Mouse (Mus musculus): ENCODE measurements around the gene Hs1bp3.

Gene Hs1bp3

DNA sequence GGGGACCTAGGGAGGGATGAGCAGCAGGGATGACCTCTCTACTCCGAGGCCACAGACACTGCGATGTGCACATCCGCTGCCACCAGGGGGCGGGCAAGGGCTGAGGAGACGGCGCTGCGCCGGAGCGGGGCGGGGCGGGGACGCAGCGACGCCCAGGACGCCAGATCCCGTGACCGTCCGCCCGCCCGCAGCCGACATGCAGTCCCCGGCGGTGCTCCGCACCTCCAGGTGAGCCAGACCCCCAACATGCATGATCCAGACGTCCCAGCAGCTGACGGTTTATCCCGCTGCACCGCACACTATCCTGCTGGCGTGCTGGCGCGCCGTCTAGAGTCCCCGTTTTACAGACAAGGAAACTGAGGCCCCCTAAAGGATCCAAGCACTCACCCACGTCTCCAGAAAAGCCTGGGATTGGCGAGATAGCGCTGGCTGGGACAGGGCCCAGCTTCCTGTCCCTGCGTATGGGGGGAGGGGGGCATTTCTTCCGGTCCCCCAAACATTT, at the start of gene Hs1bp3:
Gene Hs1bp3, plus strand, starts transcription at position 163 of the 502 bp plus-strand sequence.
- peak; percentile 84 for DNase-seq

DNA sequence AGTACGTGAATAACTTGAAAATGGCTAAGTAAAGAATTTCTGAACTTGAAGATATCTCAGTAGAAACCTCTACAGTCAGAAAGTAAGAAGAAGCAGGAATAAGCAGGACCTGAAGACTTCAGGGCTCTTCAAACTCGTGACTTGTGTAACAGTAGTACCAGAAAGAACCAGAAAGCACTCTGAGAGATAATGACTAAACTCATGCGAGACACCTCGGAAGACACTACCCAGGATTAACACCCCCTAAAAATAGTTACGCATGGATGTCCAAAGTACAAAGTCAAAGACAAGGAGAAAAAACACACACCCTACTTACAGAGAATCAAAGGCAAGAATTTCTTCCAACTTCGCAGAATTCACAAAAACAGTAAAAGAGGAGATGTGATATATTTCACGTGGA, 46.9 kb upstream of the Hs1bp3 start:
- no peak for DNase-seq

DNA sequence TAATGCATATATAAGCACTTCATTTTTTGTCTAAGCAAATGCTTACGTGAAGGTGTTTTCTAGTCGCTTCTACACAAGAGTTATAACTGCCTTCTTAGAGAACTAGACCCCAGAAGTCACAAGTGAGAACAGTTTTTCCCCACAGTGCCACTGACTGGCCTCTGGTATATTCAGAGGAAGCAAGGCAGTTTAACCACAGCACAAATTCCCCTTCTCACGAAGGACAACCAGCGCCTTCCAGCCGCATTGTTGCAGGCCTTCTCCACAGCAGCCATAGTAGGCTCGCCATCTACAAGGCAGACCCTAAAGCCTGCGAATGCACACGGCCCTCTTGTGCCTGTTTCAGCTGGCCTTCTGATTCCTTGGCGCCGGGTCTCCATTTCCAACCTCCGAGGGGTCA, 43.6 kb upstream of the Hs1bp3 start:
- no peak for DNase-seq

DNA sequence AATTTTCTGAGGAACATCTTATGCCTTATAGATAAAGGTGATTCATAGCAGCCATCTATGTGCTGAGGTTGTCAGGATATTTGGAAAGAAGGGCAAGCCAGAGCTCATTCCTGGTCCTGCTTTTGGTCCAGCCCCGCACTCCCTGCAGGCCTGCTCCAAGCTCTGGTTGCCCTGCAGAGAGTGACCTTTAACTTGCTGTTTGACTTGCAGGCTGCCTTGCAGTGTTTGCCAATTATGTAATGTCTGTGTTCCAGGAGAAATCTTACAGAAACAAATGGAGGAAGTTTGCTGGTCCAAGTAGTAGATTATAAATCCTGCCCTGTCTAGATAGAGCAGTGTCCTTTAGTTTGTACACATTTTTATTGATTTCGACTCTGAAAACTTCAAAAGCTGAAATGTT, 41.8 kb upstream of the Hs1bp3 start:
- no peak for DNase-seq

DNA sequence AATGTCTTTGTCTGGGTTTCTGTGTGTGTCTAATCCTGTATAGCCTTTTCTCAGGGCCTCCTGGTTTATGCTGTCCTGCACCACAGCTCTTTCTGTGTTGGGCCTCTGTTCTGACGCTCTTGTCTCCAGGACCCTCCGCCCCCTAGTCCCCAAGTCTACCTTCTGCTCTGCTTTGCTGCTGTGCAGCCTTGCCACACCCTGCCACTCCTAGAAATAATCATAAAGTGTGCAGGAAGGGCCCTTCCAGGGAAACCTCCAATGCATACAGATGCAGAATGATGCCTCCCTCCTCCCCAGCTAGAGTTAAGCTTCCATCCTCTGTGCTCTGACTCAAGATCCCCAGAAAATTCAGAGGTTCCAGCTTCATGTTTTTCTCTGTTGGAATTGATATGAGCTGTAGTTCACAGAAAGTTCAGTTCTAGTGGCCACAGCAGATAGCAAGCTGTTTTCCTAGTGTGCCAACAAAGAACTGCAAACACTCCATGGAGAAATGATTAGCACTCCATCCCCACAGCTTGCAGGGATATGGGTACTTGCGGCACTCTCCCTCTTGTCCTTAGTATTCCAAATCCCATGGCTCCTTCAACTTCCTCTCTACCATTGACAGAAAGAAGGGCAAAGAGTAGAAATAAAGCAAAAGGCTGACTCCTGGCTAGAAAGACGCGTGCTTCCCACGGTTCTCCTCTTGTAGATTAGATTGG, 39.6 kb upstream of the Hs1bp3 start:
- no peak for DNase-seq

DNA sequence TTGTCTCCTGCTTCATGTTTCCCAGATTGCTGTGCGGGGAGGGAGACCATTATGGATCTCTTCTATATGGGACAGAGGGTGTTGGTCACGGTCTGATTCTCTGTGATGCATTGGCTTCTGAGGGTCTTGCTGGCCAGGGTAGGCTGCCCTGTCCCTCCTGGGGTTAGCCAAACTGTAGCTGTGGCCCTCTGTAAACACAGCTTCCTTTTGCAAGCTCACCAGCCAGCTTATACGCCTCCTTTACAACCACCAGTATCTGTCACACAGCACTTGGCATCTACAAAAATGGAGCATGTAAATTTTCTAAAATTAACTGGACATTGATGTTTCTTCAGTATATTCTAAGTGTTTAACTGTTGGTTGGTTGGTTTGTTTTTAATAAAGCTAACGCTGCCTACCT, 37.8 kb upstream of the Hs1bp3 start:
- DNase-seq: no peak

DNA sequence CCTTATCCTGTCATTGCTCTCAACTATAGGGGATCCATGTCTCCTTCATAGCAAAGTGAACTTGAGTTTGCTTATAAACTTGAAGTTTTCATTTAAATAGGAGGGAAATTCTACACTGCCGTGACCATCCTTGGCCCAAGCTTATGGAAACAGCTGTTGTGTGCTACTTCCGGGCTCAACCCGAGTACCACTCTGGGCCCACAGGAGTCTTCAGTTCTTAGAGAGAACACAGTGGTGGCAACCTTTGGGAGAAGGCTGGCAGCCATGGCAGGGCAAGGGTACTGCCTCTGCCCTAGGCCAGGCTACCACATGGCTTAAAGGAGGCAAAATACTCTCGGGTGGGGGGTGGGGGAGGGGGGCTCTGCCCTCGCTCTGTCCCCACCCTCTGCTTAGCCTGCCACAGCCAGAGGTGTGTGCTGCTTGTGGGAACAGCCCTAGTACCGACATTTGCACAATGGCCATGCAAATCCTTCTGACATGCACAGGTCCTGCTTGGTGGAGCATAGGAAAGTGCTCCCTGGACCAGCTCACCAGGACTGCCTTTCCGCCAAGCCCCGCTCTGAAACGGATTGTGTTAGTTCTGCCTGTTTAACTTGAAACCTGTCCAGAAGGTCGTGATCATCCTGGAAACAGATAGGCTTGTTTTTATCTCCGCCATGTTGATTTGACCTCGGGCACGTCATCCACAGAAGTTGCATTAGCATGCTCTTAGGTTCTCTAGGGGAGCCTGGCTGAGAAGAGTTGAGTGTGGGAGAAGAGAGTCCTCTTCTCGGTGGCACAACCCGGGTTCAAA, 31.8 kb upstream of the Hs1bp3 start:
- no peak for DNase-seq

DNA sequence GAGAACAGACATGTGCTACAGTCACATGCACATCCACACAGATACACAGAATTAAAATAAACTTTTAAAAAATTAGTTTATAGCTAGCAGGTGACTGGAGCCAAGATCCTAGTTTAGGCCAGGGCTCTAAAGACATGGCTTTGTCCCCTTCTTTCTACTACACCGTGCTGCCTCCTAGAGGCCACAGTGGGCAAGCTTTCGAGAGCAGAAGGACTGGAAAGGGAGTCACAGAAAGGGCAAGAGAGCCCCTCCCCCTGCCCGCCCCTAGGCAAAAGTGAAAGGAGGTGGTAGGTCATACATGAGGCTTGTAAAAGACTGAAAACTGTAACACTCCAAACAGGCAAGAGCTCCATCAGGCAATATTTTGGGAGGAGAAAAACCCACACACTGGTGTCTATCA, 25.3 kb upstream of the Hs1bp3 start:
- DNase-seq: peak; percentile 25

DNA sequence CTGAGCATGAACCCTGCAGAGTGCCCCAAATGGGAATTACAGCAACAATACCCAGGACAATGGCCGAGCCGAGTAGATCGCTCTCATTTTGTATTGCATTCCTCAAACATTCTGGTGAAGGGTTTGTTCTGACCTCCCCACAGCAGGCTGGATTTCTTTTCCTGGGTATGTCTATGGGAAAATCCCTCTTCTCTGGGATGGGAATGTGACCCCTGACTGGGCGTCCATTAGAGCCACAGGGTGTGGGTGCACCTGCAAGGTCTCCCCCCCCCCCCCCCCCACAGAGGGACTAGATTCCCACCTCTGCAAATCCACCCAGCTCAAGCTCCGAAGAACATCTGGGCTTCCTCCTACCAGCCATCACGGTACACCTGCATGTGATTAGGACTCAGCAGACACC, 24.1 kb upstream of the Hs1bp3 start:
- no peak for DNase-seq

DNA sequence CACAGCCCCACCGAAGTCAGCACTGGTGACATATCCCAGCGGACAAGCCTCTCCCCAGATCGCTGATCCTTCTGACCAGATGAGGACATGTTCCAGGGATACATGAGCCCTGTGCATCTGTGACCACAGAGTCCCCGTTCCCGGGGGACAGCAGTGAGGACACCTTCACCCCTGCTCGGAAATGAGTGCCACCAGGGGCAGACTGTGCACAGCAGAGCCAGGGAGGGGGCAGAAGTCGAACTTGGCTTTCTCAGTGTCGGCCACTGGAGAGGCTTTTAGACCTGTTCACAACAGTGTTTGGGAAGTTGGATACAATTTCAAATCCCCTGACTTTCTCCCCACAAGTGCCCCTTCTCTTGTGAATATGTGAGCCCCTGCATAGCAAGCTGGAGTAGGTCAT, 23.7 kb upstream of the Hs1bp3 start:
- no peak for DNase-seq

DNA sequence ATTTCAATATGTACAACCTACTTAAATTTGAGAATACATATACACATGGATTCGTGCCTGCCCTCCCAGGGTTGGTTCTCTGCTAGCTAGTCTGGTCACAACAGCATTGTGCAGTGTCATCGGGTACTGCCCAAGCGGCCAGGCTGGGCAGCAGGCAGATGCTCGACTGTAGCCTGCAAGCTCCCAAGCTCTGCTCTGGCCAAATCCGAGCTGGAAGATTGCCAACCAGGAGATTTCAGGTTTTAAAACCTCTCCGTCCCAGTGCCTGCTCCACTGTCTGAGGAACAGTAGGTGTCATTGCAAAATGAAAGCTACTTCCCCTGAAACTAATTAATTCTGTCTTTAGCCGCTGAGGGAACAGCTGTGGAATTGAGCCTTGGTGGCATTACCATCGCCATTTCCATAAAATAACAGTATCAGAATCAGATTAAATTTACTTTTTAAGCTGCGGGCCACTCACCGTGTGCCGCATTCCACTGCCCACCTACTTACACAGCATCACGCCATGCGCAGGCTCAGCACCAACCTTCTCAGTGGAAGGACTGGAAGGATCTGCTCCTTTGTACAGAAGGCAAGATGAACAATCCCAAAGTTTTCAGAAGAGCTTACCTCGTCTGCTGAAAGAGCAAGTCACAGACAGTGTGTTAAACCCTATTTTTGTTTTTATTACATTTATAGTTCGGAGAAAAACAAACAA, 21.9 kb upstream of the Hs1bp3 start:
- DNase-seq: no peak

DNA sequence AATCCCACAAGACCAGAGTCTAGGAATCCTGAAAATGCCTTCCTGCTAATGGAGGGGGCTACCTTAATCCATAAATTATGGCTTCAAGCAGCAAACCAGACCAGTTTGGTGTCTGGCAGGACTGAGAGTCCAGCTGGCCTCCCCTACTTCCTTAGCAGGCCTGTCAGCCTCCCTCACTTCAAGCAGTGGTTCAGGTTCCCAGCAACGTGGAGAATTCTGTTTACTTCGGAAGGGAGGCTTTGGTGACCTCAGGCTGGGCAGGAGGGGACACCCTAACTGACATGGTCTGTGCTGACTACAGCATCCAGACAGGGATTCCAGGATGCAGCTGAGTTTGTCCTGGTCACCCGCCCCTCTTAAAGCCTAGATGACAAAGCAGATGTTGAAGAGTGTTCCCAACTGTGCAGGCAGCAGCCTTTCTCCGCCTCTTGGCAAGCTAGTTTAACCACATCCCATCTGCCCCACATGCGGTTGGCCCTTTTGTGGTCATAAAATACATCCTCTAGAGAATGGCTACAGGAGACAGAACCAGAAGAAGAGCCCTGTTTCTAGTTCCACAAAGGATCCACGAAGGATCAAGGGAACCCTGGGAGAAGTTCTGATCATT, 17.8 kb upstream of the Hs1bp3 start:
- no peak for DNase-seq

DNA sequence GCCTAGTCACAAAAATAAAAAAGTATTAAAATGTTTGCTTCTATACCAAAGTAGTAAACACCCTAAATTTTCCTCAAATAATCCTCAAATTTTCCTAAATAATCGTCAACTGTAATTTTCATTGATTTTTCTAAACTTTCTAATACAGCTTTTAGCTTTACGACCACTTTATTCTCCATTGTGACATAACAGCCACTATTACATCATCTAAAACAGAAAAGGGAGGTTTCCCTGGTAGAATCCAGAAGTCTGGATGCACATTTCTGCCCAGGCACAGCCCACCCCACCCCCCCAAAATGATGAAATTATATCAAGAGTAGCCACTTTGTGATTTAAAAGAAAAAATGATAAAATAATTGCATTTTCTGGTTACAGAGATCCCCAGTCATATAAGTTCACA, 17.1 kb upstream of the Hs1bp3 start:
- DNase-seq: no peak

DNA sequence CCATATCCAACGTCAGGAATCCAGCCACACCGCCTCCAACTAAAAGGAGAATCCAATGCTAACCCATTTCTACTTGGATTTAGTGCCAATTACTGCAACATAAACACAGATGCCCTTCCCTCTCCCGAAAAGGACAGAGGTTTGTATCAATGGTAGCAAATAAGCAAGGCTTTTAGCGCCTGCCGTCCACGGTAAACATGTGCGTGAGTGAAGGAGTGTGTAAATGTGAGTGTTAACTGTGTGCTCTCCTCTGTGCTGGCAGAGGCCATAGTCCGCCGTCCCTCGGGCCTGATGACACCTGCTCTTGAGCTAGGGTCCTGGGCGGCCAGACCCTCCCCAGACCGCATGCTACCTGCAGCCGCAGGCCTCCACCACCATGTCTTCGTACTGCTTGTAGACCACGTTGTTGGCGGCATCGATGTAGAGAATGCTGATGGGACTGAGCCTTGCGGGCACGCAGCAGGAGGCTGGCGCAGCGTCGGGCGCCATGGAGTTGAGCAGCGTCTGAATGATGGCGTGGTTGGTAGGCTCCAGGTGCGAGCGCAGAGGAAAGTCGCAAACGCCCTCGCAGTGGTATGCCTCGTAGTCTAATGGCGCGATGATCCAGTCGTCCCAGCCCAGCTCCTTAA, 15.5 kb upstream of the Hs1bp3 start:
- no peak for DNase-seq

DNA sequence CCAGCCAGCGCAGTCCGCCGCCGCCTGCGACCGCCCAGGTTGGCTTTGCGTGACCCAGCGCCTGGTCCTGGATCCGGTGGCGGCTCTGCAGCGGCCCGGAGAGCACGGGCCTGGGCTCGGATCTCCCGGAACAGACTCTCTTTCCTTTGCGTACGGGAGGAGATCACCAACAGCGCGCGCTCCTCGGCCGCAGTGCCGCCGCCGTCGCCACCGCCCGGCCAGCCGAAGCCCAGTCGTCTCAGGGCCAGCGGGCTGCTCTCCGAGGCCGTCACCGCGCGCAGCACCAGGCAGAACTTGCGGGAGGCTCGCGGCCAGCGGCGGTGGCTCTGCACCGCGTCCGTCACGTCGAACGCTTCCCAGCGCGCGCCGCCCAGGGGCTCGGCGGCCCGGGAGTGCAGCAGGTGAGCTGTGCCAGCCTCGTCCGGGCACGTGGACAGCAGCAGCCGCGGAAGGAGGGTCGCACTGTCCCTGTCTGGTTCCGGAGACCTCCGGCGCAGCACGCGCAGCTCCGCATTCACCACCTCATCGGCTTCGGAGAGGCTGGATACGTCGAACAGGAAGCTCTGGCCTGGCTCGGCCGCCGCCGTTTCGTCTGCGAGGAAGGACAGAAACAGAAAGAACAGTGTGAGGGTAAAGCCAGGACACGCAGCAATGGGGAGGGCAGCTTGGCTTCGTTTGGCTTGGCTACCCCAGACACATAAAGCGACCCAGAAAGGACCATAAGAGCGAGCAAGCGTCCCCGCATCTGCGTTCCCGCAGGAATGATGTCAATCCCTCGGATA, 14.7 kb upstream of the Hs1bp3 start:
- no peak for DNase-seq

DNA sequence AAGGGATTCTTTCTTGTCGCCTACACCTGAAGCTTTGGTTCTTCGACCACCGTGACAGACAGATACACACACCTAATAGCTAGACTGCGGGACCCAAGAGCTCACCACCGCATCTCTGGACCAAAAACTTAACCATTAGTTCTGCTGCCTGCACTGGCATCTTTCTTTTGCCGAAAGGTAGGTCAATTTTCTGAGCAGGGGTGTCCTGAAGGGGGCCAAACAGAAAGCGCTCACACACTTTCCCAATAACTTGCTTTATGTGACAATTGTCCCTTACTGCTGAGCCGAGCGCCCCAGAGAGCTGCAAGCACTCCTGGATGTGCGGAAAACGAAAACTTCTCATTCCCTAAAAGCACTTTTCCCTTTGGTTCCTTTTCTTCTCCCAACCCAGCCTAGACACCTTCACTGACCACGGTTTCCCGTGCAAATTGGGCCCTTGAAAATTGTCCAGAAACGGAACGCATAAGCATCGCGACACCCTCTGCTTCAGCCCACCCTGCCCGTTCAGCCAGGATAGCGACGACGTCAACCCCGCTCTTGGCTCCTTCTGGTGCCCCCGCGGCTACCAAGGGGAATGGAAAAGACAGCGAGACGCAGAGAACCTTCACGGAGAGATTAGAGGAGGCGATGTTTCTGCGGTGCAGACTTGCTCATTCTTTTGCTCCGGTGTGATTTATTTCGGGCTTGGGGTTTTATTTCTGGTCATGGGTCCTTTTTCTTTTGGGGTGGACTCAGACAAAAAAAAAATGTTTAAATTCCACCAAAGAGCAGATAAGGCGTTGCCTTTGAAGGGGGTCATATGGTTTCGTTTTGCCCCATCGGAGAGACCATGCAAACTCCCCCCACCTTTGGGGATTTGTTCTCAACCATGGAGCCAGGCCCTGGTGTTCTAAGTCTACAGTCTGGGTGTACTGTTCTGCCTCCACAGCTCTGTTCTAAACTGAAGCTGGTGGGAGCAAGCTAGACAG, 13.8 kb upstream of the Hs1bp3 start:
- DNase-seq: no peak

DNA sequence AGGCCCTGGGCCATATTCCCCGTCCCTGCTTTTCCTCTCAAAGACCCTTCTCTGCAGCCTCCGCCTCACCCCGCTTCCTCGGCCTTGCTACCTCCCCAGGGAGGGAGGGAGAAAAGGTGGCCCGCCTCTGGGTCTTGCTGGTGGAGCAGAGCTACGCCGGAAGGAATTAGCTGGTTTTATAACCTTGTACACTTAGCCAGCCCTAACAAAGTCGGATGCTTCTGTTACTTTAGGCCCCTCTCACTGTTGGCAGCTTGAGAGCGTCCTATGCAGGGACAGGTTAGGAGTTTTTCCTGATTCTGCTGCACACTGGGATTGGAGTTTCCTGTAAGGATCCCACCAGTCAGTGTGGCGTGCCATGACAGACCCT, 13.1 kb upstream of the Hs1bp3 start:
- no peak for DNase-seq

DNA sequence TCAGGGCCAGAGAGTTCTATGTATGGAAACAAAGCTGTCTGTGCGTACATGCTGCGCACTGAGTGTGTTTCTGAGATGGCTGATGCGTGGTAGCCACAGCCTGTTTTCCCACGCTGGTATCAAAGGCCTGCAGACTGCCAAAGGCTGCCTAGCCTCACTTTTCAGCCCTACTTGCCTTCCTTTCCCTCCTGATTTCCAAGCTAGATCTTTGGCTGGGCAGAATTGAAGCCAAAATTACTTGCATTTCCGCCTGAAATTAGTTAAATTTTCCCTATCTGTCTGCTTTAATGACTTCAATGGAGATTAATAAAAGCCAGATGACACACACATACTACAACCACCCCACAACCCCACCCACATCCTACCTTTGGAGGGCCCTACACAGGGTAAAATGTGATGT, 12.7 kb upstream of the Hs1bp3 start:
- DNase-seq: no peak

DNA sequence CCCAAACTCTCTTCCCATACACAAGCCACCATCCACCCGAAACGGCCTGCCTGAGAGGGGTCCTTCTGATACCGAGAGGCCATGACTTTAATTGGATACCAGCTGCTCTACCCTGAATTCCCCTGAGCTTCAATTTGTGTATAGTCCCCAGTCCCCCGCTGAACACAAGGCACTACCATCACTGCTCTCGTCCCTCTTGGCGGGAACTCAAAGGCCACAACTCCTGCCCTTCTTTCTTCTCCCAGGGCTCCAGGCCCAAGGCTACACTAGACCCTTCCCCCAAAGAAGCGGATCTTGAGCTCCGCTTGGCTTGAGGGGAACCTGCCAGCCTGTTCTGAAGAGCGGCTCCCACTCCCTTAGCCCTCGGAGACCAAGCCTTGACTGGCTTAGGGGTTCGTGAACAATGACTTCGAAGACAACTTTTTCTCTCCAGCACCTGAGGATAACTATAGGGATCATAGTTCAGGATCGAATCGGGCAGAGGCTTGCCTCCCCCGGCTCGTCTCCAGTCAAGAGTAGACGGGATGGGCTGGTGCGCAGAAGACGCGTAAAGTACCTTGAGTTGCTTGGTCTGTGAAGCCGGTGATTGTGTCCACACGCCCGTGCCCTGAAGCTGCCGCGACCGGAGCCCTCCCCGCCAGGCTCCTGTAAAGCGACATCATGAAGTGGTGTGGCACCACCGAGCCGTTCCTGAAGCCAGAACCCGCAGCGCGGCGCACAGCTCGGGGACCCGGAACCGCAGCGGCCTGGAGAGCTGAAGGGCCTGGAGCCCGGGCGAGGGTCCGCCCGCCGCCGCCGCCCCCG, 12.0 kb upstream of the Hs1bp3 start:
- no peak for DNase-seq

DNA sequence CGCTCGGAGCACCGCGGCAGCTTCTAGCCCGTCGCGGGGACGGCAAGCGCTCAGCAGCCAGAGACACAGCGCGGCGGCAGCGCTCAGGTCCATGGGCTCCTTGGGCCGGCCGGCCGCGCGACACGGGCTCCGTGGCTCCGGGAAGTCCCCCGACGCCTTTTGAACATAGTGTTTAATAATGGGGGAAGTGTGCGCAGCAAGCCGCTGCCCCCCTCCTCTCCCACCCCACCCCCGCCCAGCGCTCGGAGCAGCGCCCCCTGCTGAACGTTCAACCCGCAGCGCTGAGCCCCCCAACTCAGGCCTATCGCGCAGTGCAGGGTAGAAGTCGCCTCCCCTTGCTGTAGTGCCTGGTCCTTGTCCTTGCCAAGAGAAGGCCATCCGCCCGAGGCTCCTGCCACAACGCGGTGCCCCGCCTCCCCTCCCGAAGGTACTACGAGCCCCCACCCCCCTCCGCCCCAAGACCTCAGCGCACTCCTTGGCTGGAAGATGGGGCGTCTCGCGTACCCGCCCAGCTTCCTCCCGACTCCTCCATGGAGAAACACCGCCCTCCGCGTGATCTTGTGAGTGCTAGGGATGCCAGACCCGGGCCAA, 11.3 kb upstream of the Hs1bp3 start, which contains the start of gene Gdf7:
Gene Gdf7, minus strand, starts transcription at position 114 of the 591 bp plus-strand sequence.
- DNase-seq: no peak
